Mouse (Mus musculus) midbrain, embryonic 11.5 days (tissue): ENCODE measurements around the gene Epp13. TPM values are rescaled to one million over a fixed set of nuclear protein-coding genes. Genes with fewer than 3 reads are reported as not detected.
"Not testable (repeated sequence)": the region's sequence is repeated elsewhere in the genome, so short reads cannot be mapped to it uniquely, and the experiment has no call there.

Source experiments
- ATAC-seq: fragments of 200-750 bp; cut with Nextera tagmentation; 2 replicates; pipeline ENCODE4 v1.8.0; 2017; ENCODE audit warnings: moderate TSS enrichment, moderate library complexity; ENCODE audit not compliant: low FRiP score
- DNase-seq: peaks from one replicate; pipeline ENCODE4 v3.0.0; 2015; ENCODE audit warnings: low spot score; ENCODE audit errors: missing footprints
- H3K27ac ChIP-seq: fragments of 300-500 bp; sonication (generic); 2 replicates; pipeline ENCODE4 v1.5.1; 2014; ENCODE audit warnings: low read depth, low read length
- H3K27me3 ChIP-seq: fragments of 300-500 bp; sonication (generic); 2 replicates; pipeline ENCODE4 v1.6.1; 2014; ENCODE audit warnings: mild to moderate bottlenecking, low read length, moderate library complexity, mixed read lengths; ENCODE audit not compliant: control insufficient read depth, insufficient read depth
- H3K36me3 ChIP-seq: fragments of 300-500 bp; sonication (generic); 2 replicates; pipeline ENCODE4 v1.6.1; 2014; ENCODE audit warnings: mild to moderate bottlenecking, low read length, moderate library complexity, mixed read lengths; ENCODE audit not compliant: control insufficient read depth, insufficient read depth
- H3K4me1 ChIP-seq: fragments of 300-500 bp; sonication (generic); 2 replicates; pipeline ENCODE4 v1.6.1; 2014; ENCODE audit warnings: low read length; ENCODE audit not compliant: control insufficient read depth, insufficient read depth
- H3K4me2 ChIP-seq: fragments of 300-500 bp; sonication (generic); 2 replicates; pipeline ENCODE4 v1.6.1; 2014; ENCODE audit warnings: mild to moderate bottlenecking, moderate library complexity
- H3K4me3 ChIP-seq: fragments of 300-500 bp; sonication (generic); 2 replicates; pipeline ENCODE4 v1.5.1; 2014; ENCODE audit warnings: low read depth, low read length
- H3K9ac ChIP-seq: fragments of 300-500 bp; sonication (generic); 2 replicates; pipeline ENCODE4 v1.6.1; 2014; ENCODE audit warnings: low read length
- H3K9me3 ChIP-seq: fragments of 300-500 bp; sonication (generic); 2 replicates; pipeline ENCODE4 v1.6.1; 2016; ENCODE audit warnings: low read length; ENCODE audit not compliant: control insufficient read depth
- WGBS: fragments of 180-500 bp; shearing (Covaris S2); extraction: QIAGEN DNeasy Blood & Tissue Kit; methylation state at CpG from one replicate; pipeline ENCODE4 v1.1.7; 2014; 5-methylcytosine and 5-hydroxymethylcytosine counted together
- polyA plus RNA-seq: library from polyadenylated mRNA; unstranded; fragments of >200 nt; fragmentation: Nextera tagmentation; extraction: Ambion mirVana; gene quantifications from 2 replicates; pipeline ENCODE4 v1.2.1, GENCODE M21; 2014

The Epp13 gene
- 0.25 TPM in 1 of 2 replicates, not detected in the other for polyA plus RNA-seq

DNA sequence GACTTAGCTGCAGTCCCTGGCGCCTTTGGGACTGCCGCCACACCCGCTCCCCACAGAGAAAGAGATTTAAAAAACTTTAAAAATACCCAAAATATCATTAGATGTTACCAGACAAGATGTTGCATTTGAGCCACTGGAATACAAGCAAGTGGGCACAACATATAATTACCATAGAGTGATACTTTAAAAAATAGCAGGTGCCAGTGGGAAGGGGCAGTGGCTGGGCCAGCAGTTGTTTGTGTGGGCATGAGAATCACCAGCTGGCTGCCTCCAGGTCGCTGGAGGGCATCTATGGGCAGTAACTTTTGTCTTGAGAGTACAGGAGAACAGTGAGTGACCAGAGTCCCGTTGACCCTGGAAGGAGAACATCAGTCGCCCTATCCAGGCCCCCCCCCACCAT is at the start of gene Epp13:
Gene Epp13, plus strand, starts transcription at position 301 of the 400 bp plus-strand sequence.
- no peak within 1 kb of the TSS for H3K27ac ChIP-seq
- H3K9me3 ChIP-seq = peaks cover 10% of the 10 kb centered on the region; the same call in 1 of the 2 replicates
- H3K4me2 ChIP-seq = no peak within 1 kb of the TSS
- no peak for ATAC-seq
- no peak within 1 kb of the TSS for H3K9ac ChIP-seq
- no peaks in the 10 kb centered on the region for H3K36me3 ChIP-seq
- H3K4me3 ChIP-seq = no peak within 1 kb of the TSS
- WGBS = 76% methylated on average over 6 of the region's 6 CpGs
- no peak for DNase-seq
- H3K4me1 ChIP-seq = no peaks in the 10 kb centered on the region
- no peaks in the 10 kb centered on the region for H3K27me3 ChIP-seq

- Histone ChIP-seq H3K4me2 (no peak overlapping the region), H3K27ac (no peak overlapping the region), H3K4me3 (no peak overlapping the region), H3K9me3 (0 out of 2 replicates have a peak, but pooled peaks cover 3% of the 10 kb centered on the region), H3K4me1 (no peaks in the 10 kb centered on the region), H3K36me3 (no peaks in the 10 kb centered on the region; the same call in 1 of the 2 replicates), H3K27me3 (no peaks in the 10 kb centered on the region), H3K9ac (no peak overlapping the region)
- ATAC-seq = no peak
- DNase-seq = no peak
- 83% methylated on average over 3 of the region's 3 CpGs for WGBS
Observed at GRCm38 (mm10) chr7:6204200-6204599, 48.3 kb upstream of the Epp13 start.

GRCm38 (mm10) chr7:6213144-6213543 is 39.4 kb upstream of the Epp13 start:
- H3K9ac ChIP-seq = no peak overlapping the region
- H3K9me3 ChIP-seq = no peaks in the 10 kb centered on the region; the same call in 1 of the 2 replicates
- H3K4me3 ChIP-seq = no peak overlapping the region
- ATAC-seq (no peak), DNase-seq (no peak)
- no peaks in the 10 kb centered on the region for H3K36me3 ChIP-seq
- H3K4me1 ChIP-seq = no peaks in the 10 kb centered on the region
- H3K27ac ChIP-seq = no peak overlapping the region
- no peak overlapping the region for H3K4me2 ChIP-seq
- no peaks in the 10 kb centered on the region for H3K27me3 ChIP-seq
- WGBS = 50% methylated on average over 5 of the region's 5 CpGs

DNA sequence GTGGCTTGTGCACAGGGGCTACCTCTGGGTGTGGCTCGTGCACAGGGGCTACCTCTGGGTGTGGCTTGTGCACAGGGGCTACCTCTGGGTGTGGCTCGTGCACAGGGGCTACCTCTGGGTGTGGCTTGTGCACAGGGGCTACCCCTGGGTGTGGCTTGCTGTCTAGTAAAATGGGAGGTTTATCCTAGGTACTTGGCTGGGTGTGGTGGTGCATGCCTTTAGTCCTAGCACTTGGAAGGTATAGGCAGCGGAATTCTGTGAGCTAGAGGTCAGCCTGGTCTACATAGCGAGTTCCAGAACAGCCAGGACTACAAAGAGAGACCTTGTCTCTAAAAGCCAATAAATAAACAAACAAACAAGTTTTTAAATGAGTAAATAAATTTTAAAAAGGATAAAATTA is 37.8 kb upstream of the Epp13 start:
- not testable (repeated sequence) for ATAC-seq, H3K36me3 ChIP-seq, H3K27ac ChIP-seq, H3K27me3 ChIP-seq, H3K9me3 ChIP-seq, H3K4me2 ChIP-seq, H3K9ac ChIP-seq, H3K4me3 ChIP-seq, DNase-seq, H3K4me1 ChIP-seq
- WGBS = 79% methylated on average over 3 of the region's 4 CpGs

GRCm38 (mm10) chr7:6220147-6220546 is 32.4 kb upstream of the Epp13 start:
- Histone ChIP-seq H3K36me3 (no peaks in the 10 kb centered on the region), H3K4me1 (no peaks in the 10 kb centered on the region), H3K4me2 (no peak overlapping the region), H3K4me3 (no peak overlapping the region), H3K27me3 (no peaks in the 10 kb centered on the region), H3K27ac (no peak overlapping the region), H3K9ac (no peak overlapping the region), H3K9me3 (peaks cover 2% of the 10 kb centered on the region; the same call in 1 of the 2 replicates)
- 51% methylated on average over 3 of the region's 3 CpGs for WGBS
- DNase-seq (no peak), ATAC-seq (no peak)

DNA sequence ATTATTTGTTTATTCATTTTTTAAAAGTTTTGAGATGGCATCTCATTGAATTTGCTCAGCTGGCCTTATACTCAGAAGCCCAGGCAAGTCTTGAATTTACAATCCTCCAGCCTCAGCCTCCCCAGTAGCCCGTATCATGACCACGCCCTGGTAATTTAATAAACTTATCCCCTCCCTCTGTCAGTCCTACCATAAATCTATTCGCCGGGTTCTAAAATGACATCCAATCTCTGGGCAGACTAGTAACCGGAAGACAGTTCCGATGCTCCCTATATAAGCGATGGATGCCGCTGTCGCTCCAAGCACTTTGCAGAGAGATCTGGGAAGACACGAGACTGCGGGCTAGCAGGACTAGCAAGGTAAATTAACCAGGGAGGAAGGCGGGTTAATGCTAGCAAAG is 30.5 kb upstream of the Epp13 start, which contains the start of gene Zscan5b:
Gene Zscan5b, plus strand, starts transcription at position 301 of the 400 bp plus-strand sequence.
- peaks cover 2% of the 10 kb centered on the region; the same call in 1 of the 2 replicates for H3K9me3 ChIP-seq
- no peak within 1 kb of the TSS for H3K4me2 ChIP-seq
- H3K4me1 ChIP-seq = no peaks in the 10 kb centered on the region
- H3K27ac ChIP-seq = no peak within 1 kb of the TSS
- no peaks in the 10 kb centered on the region for H3K27me3 ChIP-seq
- no peaks in the 10 kb centered on the region for H3K36me3 ChIP-seq
- no peak within 1 kb of the TSS for H3K9ac ChIP-seq
- no peak for ATAC-seq
- no peak for DNase-seq
- WGBS = 94% methylated on average over 12 of the region's 12 CpGs
- H3K4me3 ChIP-seq = no peak within 1 kb of the TSS

DNA sequence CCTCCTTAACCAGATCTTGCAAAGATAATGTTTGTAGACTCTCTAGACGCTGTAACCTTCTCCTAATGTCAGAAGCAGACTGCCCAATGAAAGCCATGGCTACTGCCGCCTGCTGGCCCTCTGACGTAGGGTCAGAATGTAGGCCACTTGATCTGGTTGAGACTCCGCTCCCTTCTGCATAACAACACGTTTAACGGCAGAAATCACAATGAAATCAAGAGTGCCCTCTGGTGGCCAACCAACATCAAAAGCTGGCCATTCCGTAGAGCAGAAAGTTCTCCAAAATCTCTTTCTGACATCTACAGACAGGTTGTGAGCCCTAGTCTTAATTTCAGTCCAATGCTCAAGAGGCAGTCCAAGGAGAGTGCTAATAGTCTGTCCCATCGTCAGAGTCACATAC is 24.0 kb upstream of the Epp13 start:
- not testable (repeated sequence) for H3K4me2 ChIP-seq, ATAC-seq, H3K9ac ChIP-seq, DNase-seq, H3K4me3 ChIP-seq, H3K27me3 ChIP-seq, H3K36me3 ChIP-seq, H3K27ac ChIP-seq, H3K4me1 ChIP-seq, H3K9me3 ChIP-seq
- WGBS = 57% methylated on average over 8 of the region's 8 CpGs

- 56% methylated on average over 11 of the region's 11 CpGs for WGBS
- ATAC-seq (no peak), DNase-seq (no peak)
- no peaks in the 10 kb centered on the region for H3K4me1 ChIP-seq
- no peak overlapping the region for H3K4me3 ChIP-seq
- H3K27ac ChIP-seq = no peak overlapping the region
- no peaks in the 10 kb centered on the region for H3K27me3 ChIP-seq
- H3K4me2 ChIP-seq = no peak overlapping the region
- no peaks in the 10 kb centered on the region for H3K36me3 ChIP-seq
- no peaks in the 10 kb centered on the region for H3K9me3 ChIP-seq
- no peak overlapping the region for H3K9ac ChIP-seq
Observed at GRCm38 (mm10) chr7:6239787-6240186, 12.7 kb upstream of the Epp13 start.

DNA sequence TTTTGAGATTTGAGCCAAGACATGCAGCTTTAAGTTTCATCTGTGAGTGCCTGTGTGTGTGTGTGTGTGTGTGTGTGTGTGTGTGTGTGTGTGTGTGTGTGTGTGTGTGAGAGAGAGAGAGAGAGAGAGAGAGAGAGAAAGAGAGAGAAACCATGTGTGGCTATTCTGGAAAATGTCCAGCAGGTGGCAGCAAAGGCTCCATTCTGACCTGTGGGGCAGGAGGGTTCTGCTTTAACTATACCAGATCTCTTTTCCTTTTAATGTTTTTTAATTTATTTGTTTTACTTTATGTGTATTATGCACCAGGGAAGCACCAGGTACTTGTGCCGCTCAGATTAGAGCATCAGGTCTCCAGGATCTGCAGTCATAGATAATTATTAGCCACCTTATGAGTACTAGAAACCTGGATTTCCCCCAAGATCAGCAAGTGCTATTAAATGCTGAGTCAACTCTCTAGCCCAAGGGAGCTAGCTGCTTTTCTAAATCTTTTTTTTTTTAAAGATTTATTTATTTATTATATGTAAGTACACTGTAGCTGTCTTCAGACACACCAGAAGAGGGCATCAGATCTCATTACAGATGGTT is 11.6 kb upstream of the Epp13 start:
- not testable (repeated sequence) for H3K4me2 ChIP-seq, H3K4me3 ChIP-seq, H3K27me3 ChIP-seq, H3K9me3 ChIP-seq, H3K36me3 ChIP-seq, H3K9ac ChIP-seq, ATAC-seq, H3K27ac ChIP-seq, H3K4me1 ChIP-seq
- peak; percentile 84 for DNase-seq
- 23% methylated on average over 1 of the region's 1 CpGs for WGBS
